Mouse (Mus musculus) frontal cortex, postnatal 25 days (tissue): Measurements from ENCODE around the gene Arl6ip5.

Experiments used
- DNase-seq, 2 experiments: peaks; one replicate each; pipeline ENCODE4 v3.0.0; 2022; ENCODE audit warnings: low spot score in 2 of 2

Arl6ip5 gene

GRCm38 (mm10) chr6:97273058-97273710, 62.7 kb downstream of the Arl6ip5 start:
- no peak for DNase-seq

- no peak for DNase-seq
These were observed 63.3 kb downstream of the Arl6ip5 start for GRCm38 (mm10) chr6:97273777-97274176.

GRCm38 (mm10) chr6:97275760-97276159, 65.3 kb downstream of the Arl6ip5 start:
- no peak for DNase-seq

GRCm38 (mm10) chr6:97276366-97276765, 65.9 kb downstream of the Arl6ip5 start:
- no peak for DNase-seq

- no peak for DNase-seq
These were observed 66.5 kb downstream of the Arl6ip5 start for GRCm38 (mm10) chr6:97276890-97277497.

GRCm38 (mm10) chr6:97278014-97278787, 67.7 kb downstream of the Arl6ip5 start:
- DNase-seq = peak; percentile 72 to 76

GRCm38 (mm10) chr6:97278878-97279277, 68.4 kb downstream of the Arl6ip5 start:
- DNase-seq = no peak
